Mouse (Mus musculus) kidney, adult 10 weeks (tissue): ENCODE results near the gene Polr2m. TPM values are rescaled to one million over a fixed set of nuclear protein-coding genes. Genes with fewer than 3 reads are reported as not detected.

Experiments
- polyA plus RNA-seq: library from polyadenylated mRNA; stranded (reverse); fragments of 350-450 nt; fragmentation: Illumina TruSeq; extraction: RNeasy Lipid Tissue Mini Kit (QIAGEN cat#74804); gene quantifications from one replicate; pipeline ENCODE4 v1.2.3, GENCODE M21; 2014; ENCODE audit warnings: low read depth, low replicate concordance

Gene Polr2m
- 249 TPM for polyA plus RNA-seq

DNA sequence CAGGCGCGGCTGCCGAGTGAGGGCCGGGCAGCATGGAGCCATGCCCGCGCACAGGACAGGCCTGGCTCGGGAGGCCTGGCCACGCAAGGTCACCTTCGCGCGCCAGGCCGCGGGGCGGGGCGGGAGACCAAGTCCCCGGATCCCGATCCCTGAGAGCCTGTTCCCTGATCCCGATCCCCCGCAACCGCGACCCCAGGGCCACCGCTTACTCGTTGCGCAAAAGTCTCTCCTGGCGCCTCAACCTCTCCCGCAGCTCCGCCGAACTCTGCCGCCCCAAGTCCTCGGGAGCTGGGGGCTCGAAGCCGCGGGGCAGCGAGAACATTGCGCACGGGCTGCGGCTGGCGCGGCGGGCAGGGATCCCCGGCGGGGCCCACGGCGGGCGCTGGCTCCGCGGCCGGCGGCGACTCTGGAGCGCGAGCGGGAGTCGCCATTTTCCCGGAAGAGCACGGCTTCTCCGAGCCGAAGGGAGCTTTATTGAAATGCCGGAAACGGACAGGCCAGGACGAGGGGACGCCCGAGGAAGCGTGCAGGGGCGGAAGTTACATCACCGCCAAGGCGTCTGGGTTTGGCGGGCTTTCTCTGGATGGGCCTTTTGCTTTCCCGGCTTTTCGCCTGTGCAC, at the start of gene Polr2m:
Gene Polr2m (minus strand): TSS at position 461 of the 620 bp plus-strand sequence.

Other genes starting within 250 kb of the Polr2m start
- 6.3 TPM for gene Myzap, start 106.4 kb upstream of the Polr2m start, polyA plus RNA-seq